ENCODE assay signal across 13 mouse cellular contexts in genomic region chr10:116181235-116181634, GRCm38 (mm10).
"Had no signal": no experiment of that assay in that cellular context is flagged by ENCODE, and none has a peak within 500 bp of the region (broad histone marks: within the 10 kb centered on the region; RNA-seq: fewer than 3 reads in every experiment).

No protein-coding gene starts in this region.

- DNase-seq: kidney, adult 11 months; kidney, adult 8-10 months; kidney, postnatal 25 days; layer of hippocampus, postnatal 36 days; lung, adult 18-20 months; lung, postnatal 10 days; lung, postnatal 36 days; right cerebral cortex, postnatal 14 days; right cerebral cortex, postnatal 4 days; spleen, adult 18-20 months; thymus, postnatal 25 days had no signal

- ATAC-seq: midbrain, embryonic 13.5 days; midbrain, embryonic 16.5 days had no signal
